Mouse (Mus musculus) layer of hippocampus, adult 8-10 months (tissue): ENCODE data around the gene Tbc1d30. TPM values are rescaled to one million over a fixed set of nuclear protein-coding genes. Genes with fewer than 3 reads are reported as not detected.

ENCODE experiments used
- DNase-seq, 2 experiments: peaks; one replicate each; pipeline ENCODE4 v3.0.0; 2022; ENCODE audit warnings: low spot score in 2 of 2
- total RNA-seq, 4 experiments: library from RNA; stranded (reverse); gene quantifications; 2 replicates each; pipeline ENCODE4 v1.2.4; 2022

The Tbc1d30 gene
- total RNA-seq, 4 experiments from 2014 or later = 38.6 to 44.0 (median 40.6) TPM

DNA sequence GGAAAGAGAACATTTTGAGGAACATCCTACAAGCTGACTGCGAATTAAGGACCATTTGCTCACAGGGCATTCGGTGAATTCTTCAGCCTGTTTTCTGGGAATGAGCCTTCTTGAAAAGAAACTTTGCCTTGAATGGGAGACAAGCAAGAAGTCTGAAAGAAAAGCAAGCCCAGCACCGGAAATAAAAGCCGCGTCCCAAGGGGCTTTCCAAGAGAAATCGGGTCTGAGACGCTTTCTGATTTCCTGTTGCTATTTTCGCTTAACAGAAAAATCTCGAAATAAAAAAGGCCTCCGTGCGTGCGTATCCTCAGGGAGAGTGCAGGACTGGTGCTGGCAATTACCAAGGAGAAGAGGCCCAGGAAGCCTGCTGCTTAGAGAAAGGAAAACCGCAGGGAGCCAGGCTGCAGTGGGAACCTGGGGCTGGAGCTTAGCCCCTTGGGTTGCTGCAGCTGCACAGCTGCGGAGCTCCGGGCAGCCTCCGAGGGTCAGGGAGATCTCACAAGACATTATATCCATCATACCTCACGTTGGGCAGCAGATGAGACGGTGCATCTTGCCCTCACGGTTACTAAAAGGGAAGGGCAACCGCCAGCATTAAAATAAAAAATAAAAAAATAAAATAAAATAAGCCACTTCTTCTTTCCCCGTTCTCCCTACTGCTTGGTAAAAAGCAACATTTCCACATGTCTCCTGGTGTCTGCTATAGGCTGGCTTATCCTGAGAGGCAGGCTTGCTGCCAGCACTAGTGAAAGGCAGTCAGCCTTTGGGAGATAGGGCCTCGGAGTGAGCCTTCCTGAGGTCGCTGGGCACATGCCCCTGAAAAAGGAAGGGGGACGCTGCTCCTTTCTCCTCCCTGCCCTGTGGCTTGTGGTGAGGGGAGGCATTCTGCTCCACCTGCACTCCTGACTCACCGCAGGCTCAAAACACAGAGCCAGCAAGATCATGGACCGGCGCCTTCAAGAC lies 35.5 kb downstream of the Tbc1d30 start:
- DNase-seq = no peak

DNA sequence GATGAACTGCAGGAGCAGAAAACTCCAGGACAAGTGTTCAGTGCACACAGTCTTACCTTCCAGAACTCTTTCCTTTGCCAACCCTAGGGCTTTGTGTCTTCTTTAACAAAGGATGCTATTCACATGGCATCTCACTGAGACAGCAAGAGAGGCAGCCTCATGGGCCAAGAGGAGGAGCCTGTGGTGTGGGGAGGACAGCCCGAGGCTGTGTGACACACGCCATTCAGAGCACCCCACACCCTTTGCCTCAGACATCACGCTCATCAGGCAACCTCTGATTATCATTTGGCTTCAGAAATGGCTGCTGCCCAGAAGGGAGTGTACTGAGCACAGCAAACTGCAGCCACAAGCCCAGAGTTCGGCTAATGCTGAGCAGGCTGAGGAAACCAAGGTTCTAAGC lies 36.9 kb downstream of the Tbc1d30 start:
- peak in 1 of 2 experiments; percentile 24 for DNase-seq

DNA sequence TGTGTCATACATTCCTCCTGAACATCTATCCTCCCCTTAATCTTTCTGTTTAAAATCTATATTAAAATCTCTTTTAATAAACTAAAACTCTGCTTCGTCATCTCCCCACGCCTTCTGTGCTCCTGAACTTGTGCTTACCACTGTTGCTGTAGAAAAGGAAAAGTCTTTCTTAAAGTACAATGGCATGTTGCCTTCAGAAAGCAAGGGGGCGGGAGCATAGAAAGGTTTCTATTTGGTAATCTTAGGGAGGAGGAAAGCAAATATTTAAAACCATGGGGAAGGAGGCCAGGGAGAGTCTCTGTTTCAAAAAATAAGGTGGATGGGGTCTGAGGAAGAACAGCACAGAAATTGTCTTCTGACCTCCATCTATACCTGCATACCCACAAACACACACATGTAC lies 38.0 kb downstream of the Tbc1d30 start:
- no peak for DNase-seq

DNA sequence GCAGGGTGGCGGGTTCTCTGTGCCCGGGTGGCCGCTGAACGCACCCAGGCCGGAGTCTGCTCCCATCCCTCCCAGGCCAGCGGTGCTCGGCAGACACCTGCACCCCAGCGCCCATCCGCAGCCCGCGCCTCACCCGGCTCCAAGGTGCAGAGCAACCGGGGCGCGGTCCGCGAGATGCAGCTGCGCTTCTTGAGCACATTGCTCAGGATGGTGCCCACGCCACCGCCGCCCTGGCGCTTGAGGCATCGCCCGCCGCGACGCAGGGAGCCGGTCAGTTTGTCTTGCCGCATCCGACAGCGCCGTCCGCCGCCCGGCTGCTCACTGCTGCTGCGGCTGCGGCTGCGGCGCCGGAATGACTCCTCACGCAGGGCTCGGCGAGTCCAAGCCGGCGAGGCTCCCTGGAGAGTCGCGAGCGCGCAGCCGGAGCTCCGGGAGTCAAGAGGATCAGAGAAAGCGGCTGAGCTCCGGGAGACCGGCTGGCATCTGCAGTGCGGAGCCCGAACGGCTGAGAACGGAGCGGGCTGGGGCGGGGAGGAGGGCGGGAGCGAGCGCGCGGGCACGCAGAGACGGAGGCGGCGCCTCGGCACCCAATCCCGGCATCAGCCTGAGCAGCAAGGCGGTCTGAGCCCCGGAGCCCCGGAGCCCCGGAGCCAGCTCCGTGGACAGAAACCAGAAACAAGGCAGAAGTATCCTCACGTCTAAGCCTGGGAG lies 40.4 kb downstream of the Tbc1d30 start:
- DNase-seq = peak; percentile 54 to 81

DNA sequence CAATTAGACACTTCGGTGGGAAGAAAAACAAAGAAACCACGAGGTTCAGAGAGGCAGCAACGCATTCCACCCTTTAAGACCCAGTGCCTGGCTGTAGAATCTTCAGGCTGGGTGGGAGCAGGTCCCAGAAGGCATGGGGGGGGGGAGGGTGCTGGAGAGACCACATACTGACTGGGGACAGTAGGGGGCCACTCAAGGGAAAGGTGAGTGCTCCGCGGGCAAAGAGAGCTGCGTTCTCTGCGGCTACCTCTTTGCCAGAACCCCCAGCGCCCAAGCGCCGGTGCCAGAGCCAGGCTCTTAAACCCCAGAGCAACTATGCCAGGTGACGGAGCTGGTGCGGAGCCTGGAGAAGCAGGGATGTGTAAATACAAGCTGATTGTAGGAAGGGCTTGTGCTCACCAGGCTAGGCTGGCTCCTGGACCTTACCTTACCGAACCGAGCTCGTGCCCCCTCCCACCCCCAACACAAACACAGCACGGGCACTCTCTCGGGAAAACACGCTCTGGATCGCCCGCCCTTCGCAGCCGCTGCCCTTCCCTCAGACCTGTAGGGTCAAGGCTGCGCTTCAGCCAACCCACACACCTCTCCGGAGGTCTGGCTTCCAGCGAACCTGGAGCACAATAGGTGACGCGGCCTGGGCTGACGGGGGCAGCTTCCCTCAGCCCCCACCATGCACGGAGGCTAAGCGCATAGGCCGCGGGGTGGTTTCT lies 41.1 kb downstream of the Tbc1d30 start:
- no peak for DNase-seq

DNA sequence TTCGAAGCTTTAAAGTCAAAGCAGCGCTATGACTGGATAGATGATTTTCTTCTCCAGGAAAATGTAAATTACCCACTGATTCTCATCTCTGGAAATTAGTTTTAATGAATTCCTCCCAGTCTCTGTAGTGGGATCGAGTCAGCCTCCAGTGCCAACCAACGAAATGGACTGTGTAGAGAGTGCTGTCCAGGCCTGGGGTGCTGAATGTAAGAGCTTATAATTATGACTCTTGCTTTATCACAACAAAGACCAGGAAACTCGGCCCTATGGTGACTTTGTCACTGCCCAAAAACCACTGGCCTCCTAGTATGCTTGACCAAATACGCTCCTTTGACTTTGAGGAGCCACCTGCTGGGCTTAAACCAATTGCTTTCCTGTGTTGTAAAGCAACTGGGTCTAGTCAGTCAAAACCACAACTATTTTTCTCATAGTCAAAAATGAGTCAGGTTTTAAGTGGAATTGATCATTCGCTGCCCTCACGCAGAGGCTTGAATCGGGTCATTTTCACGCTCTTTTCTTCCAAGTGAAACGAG lies 41.9 kb downstream of the Tbc1d30 start:
- DNase-seq = no peak

DNA sequence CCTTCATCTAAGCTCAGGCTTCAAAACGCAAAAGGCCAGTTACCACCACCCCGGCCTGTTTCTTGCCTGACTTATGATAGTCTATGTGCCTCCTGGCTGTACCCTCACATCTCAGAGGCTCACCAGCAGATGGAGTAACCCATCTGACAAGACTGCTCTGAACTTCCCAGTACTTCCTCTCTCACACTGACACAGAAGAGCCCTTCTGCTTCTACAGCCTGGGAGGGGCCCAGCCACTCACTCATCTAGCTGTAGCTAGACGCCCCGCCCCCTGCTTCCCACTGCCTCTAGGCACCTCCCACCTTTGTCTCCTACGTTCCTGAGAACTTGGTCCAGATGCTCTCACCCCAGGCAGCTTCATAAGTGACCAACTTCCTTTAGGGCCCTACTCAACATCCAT lies 45.6 kb downstream of the Tbc1d30 start:
- DNase-seq = no peak

DNA sequence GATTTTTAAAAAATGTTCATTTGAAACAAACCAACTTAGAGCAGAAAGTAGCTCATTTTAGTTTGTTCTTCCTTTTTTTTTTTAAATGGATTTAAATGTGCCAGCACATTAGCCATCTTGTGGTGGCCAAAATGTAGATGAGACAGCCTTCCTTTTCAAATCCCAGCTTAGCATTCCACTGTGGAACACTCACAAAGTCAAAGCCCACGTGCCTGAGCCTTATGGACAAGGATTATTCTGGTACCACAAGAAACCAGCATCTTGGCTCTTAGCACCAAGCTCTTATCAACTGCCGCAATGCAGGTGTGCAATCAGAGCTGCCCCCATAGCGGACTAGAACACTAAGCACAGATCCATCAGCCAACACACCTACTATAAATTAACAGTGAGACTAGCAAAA lies 47.5 kb downstream of the Tbc1d30 start:
- no peak for DNase-seq

DNA sequence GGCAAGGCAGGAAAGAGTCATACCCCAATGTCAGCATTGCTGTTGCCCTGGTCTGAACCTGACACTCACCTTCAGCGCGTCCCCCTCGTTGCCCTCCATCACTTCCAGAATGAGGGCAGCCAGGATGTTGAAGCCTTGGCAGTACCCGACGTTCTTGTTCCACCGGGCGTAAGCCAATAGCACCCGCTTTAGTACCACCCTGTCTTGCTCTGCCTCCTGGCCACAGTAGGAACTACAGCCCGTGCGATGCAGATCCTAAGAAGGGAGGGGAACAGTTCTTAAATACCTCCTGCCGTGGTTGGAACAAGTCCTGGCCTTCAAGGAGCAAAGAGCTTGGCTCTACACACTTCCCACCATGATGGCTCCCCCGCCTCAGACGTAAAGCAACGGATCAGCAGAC lies 49.2 kb downstream of the Tbc1d30 start:
- DNase-seq = no peak

DNA sequence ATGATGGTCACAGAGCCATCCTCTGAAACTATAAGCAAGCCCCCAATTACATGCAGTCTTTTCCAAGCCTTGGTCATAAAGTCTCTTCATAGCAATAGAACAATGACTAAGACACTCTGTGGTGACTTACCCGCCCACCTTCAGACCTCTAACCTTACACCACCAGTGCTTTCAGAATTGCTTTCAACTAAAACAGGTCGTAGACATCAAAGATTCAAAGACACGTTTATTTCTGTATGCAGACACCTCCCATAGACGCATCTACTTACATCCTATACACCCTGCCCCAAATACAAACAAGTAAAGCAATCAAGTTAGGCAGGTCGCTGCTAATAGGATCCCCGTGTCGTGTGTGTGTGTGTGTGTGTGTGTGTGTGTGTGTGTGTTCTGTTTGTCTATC lies 50.4 kb downstream of the Tbc1d30 start:
- DNase-seq = no peak

DNA sequence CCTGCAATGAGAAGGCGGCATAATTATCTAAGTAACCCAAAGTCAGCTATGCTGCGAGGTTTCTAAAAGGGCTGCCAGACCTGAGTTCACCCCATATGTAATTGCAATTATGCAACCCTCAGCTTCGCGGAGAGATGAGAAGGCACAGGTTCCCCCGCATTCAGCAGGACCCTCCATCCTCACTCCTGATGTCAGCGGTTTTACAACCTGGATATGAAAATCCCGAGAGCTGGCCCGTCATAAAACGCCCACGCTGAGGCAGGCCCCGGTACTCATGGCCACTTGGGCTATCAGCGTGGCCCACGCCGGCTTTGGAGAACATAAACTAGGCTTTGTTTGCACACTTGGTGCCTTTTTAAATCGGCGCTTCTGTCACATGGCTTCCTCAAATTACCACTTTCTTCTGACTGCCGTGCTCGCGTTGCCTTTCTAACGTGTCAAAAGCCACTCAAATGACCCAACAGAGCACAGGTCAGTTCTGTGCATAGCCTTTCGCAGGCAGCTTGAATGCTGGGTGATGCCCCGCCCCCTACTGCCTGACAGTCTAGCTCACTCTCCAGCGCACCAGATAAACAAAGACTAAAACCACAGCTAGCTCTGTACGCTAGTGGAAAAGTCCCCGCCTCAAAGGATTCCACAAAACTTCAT lies 53.9 kb downstream of the Tbc1d30 start:
- DNase-seq = no peak

DNA sequence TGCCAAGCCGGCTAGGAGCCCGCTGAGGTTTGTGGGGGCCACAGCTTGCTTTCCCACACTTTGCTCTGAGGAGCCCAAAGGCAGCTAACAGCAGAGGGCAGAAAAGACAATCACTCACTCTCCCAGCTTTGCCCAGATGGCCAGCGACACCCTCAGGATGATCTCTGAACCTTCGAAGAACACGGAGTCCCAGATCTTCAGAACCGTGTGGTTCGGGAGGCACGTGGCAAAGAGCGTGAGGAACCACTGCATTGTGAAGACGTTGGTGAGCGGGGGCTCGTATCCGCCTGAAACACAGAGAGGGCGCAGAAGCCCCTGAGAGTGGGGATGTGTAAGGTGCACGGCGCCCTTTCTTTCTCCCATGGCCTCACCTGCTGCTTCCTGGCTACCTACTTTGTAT lies 56.6 kb downstream of the Tbc1d30 start:
- no peak for DNase-seq

DNA sequence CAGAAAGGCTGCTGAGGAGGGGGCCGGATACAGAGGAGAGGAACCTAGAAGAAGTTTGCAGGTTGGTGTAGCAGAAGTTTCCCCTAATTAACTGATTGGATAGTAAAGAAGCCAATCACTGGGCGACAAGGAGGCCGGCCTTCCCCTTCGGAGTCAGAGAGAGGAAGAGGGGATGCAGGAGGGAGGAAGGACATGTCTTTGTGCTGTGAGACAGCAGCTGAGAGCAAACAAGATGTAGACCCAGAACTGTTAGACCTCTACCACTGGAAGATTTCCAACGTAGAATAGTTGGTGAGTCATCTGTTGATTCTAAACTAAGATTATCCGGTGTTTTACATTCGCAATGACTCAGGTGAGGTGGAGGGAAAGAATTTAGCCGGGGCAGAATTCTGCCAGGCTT lies 57.2 kb downstream of the Tbc1d30 start:
- no peak for DNase-seq

DNA sequence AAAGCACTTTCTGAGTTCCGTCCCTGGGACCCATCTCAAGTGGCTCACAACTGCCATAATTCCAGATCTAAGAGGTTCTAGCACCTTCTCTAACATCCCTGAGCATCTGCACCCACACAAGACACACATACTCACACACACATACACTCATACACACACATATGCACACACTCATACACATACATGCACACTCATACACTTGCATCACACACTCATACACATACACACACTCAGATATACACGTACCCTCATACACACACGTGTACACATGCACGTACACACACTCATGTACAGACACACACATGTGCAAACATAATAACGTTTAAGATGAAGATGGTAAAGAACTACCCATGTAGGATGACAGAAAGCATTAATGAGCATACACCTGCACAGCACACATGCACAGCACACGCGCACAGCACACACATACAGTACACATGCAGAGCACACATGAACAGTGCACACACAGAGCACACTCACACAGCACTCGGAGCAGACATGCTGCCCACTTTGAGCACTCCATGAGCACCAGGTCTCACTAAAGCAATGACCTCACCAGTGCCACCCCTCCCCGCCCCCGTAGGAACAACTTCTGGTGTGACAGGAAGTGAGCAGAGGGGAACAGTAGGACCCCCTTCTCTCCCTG lies 59.7 kb downstream of the Tbc1d30 start:
- DNase-seq = no peak

DNA sequence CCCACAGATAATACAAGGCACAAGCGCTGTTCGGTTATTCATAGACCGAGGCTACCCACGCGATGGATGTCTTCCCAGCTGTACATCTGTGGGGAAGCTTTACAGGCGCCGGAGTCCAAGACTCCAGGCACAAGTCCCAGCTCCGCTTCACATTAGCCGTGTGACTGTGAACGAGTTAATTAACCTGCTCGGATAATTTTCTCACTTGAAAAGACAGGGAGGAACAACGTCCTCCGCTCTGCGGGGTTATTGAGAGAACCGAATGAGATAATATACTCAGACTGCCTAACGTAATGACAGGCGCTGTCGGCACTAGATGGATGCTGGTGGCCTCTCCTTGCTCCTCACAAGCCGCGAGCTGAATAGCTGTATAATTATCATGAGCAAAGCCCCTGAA lies 60.4 kb downstream of the Tbc1d30 start:
- DNase-seq = peak; percentile 79 to 80

DNA sequence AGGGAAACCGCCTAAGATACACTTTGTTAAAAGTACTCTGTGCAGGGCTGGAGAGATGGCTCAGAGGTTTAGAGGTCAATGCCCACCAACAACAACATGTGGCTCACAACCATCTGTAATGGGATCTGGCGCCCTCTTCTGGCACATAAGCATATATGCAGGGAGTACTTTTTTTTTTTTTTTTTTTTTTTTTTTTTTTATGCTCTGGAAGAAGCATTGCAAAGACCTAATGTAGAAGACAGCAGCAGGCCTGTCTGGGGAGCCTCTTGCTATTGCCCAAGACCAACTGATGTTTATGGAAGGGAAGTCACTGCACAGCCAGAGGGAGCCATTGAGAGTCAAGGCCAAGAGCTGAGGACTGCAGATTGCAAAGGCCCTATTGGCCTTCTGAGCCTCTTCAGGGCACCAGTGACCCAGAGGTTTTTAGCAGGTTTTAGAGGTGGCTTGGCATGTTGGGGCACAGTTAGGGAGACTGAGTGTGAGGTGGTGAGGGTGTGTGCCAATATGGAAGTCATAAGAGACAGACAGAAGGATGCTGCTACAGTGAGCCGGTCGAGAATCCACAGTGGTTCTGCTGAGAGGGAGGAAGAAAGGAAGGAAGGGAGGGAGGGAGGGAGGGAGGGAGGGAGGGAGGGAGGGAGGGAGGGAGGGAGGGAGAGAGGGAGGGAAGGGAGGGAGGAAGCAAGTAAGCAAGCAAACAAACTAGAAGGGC lies 61.0 kb downstream of the Tbc1d30 start:
- DNase-seq = no peak

DNA sequence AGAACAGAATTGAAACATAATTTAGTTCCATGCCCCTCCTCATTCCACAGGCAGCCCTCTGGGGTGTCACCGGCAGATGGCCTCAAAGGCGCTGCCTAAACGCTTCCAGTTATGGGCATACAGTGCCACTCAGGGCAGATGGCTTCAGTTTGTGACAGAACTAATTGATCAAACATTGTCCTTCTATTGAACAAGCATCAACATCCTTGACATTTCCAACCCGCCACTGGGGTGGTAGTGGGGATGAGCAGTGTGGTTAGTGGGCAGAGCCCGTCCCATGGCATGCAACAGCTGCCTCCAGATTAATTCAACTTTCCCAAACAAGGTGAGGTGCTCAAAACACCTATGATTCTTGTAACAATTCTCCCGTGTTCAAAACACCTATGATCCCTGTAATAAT lies 68.2 kb downstream of the Tbc1d30 start:
- no peak for DNase-seq

DNA sequence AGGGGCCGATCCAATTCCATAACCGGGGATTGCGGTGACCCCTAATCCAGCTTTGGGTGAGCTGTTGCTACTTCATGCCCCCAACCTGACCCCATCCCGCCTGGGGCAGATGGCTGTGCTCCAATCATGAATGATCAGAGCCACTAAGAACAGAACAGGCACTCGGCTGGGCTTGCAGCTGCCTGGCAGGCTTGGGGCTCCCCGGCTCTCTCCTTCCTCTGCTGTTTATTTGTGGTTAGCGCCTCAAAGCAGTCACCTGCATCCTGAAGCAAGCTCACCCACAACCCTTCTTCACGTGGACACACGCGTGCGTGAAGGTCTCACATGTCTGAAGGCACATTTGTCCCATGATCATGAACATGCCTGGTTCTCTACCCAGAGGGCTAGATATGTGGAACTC lies 68.6 kb downstream of the Tbc1d30 start:
- DNase-seq = no peak

DNA sequence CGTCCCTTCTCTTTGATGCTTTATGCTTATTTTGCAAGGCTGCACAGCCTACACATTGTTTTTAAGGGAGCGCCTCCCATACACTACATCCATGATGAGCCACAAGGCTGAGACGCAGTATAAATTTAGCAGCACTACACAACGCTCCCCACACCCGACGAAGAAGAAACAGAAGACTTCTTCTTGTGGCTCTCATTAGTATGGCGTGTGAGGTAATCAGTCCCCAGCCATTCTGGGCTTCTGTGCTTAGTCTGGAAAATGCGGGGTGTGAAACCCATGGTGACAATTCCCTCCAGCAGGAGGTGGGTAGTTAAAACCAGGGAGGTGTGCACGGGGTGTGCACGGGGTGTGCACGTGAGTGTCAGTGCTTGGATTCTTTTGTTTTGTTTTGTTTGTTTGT lies 70.1 kb downstream of the Tbc1d30 start:
- no peak for DNase-seq

DNA sequence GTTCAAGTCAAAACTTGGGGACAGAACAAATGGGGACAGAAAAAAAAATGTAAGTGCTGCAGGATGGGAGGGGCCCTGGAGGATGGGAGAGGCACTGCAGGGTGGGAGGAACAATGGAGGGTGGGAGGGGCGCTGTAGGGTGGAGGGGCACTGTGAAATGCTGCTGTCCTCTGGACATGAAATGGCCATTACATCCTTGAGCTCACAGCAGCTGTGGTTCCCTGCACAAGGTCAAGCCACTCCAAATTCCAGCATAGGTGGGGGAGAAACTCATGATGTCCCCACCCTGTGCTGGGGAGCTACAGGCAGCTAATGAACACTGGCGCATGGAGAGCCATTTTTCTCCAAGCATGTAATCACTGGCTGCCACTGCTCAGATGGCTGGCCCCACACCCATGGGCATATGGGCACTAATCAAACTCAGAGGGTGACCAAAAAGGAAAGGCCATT lies 74.0 kb downstream of the Tbc1d30 start:
- no peak for DNase-seq
